Mouse (Mus musculus) cerebellum, adult 2 months (tissue): ENCODE data around the gene Zic2.

Source experiments
- CTCF ChIP-seq: fragments of 200-500 bp; IDR thresholded peaks from 2 replicates; pipeline ENCODE4 v1.5.1; 2011; ENCODE audit warnings: low read depth, mild to moderate bottlenecking, control low read depth, low read length, moderate library complexity, borderline replicate concordance; ENCODE audit not compliant: insufficient read depth
- POLR2A ChIP-seq: fragments of 200-500 bp; IDR thresholded peaks from 2 replicates; pipeline ENCODE4 v1.6.1; 2011; ENCODE audit warnings: low read length, control low read depth, borderline replicate concordance; ENCODE audit not compliant: insufficient read depth

GRCm38 (mm10) chr14:122426529-122427203, 48.6 kb upstream of the Zic2 start:
- TF ChIP-seq POLR2A, result no peak
- TF ChIP-seq CTCF, result no peak
